Mouse (Mus musculus) ES-CJ7 (cell line): ENCODE measurements at regions not wholly inside any gene's neighbourhood (a gene's known extent, or its start where the extent isn't known, plus 50 kb on each side); places are given as distances from the start of the nearest gene placed in this dataset.

Experiments used
- DNase-seq: peaks from one replicate; pipeline ENCODE4 v3.0.0; 2011; ENCODE audit warnings: low read depth, low spot score

DNA sequence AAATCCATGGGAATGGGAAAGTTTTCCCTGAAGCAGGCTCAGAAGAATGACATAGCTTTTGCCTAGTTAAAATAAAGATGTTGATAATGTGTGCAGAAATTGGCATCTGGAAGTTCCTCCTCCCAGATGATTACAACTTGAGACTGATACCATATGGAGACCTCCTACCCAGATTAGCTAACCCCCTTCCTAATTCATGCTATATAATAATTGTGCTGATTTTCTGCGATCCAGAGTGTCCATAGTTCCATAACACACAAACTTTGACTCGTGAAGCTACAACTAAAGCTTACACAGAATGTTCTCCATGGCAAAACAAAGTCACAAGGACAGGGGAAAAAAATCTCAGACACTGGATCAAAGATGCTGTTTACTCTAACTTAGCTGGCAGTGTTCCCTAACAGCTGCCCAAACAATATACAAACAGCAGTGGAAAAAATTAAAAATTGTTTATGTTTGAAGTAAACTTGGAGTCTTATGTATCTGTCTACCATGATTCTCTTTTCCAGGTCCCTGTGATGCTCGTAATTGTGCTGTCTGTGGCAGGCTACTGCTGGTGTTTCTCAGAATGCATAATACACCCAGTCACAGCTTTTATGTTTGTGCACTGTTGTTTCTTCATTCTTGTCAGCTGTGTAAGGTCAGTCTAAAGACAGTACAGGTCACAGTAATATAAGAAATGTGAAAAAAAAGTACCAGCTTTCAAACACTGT is 1978.8 kb upstream of the A830018L16Rik start:
- no peak for DNase-seq

GRCm38 (mm10) chr1:9442937-9443336 is 1971.0 kb upstream of the A830018L16Rik start:
- peak; percentile 89 for DNase-seq

DNA sequence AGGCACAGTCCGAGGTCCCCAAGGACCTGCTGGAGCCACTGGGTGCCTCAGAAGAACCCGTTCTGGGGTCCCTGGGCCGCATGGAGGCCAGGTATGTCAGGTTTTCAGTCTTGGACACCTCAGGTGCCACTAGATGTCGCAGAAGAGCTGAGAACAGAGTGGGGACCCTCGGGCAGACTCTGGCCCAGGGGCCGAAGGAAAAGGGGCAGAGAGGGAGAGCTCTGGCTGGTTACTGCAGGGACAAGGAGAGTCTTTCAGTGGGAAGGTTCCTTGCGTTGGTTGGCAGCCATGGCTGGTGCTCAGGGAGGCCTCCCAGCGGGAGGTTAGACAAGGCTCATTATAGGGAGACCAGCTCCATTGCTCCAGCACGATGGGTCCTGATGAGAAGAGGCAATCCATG is 1944.4 kb upstream of the A830018L16Rik start:
- peak; percentile 87 for DNase-seq

- peak; percentile 95 for DNase-seq
Observed at GRCm38 (mm10) chr1:9470003-9470402, 1943.9 kb upstream of the A830018L16Rik start.
